Mouse (Mus musculus): Measurements from ENCODE around the gene Ambp.

DNA sequence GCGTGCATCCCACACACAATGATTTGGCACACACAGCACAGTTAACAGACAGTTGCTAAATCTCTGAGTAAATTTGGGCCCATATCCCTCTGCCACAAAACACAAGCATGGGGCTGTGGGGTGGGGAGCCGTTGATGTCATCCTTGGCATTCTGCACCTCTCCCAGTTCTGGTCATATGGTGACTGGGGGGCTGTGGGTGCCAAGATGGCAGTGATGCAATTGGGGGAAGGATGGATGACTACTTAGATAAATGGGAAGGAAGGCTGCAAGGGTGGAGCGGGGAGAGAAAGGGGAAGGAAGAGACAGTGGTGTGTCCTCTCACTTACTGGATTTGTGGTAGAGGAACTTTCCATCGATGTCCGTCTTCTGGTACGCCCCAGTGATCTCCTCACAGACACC is 3.5 kb downstream of the Ambp start:
- TF ChIP-seq GATA1 (IDR thresholded peaks at IDR 0.05; ENCODE audit: borderline replicate concordance, low read length) (no peak), FLI1 (IDR thresholded peaks at IDR 0.05; ENCODE audit: low read length) (no peak)
